Mouse (Mus musculus): ENCODE measurements around the gene Cript.

DNA sequence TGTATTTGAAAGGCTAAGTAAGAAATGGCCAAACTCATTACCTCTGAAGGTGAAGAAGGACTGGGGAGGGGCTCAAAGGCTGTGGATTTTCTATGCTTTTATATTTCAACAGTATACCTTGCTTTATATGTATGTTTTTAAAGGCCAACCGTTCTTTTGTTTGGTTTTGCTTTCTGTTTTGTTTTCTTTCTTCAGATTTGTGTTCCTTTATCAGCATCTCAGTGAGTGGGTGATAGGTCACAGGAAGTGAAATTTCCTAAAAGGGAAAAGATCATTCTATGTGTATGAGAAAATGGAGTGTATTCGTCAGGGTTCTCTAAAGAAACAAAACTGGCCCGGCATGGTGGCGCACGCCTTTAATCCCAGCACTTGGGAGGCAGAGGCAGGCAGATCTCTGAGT lies 58.3 kb downstream of the Cript start:
- no peak for TF ChIP-seq TCF12 (IDR thresholded peaks at IDR 0.05; ENCODE audit: low read depth, low read length)
- no peak for TF ChIP-seq CTCF (IDR thresholded peaks at IDR 0.05 in 2 of 3, conservative IDR thresholded peaks at IDR 0.05 in 1 of 3; ENCODE audit: control insufficient read depth in 1 of 3, insufficient read depth in 1 of 3, low read depth in 2 of 3, low read length in 3 of 3, poor library complexity in 1 of 3, severe bottlenecking in 1 of 3)
- TF ChIP-seq ETS1 (IDR thresholded peaks at IDR 0.05; ENCODE audit: low read depth, low read length) = no peak
- no peak for TF ChIP-seq POLR2A (IDR thresholded peaks at IDR 0.05; ENCODE audit: control insufficient read depth in 1 of 2, insufficient read depth in 1 of 2, low read depth in 1 of 2, low read length in 2 of 2, poor library complexity in 1 of 2)
- TF ChIP-seq GATA1 (IDR thresholded peaks at IDR 0.05; ENCODE audit: low read depth, low read length) = no peak
- TF ChIP-seq MAZ (IDR thresholded peaks at IDR 0.05; ENCODE audit: low read depth, low read length) = no peak
- TF ChIP-seq CHD2 (IDR thresholded peaks at IDR 0.05; ENCODE audit: low read length) = no peak
- no peak for TF ChIP-seq NELFE (IDR thresholded peaks at IDR 0.05; ENCODE audit: low read depth, low read length)
- no peak for TF ChIP-seq GABPA (IDR thresholded peaks at IDR 0.05; ENCODE audit: low read depth, low read length)
- TF ChIP-seq USF1 (IDR thresholded peaks at IDR 0.05; ENCODE audit: low read depth, low read length) = no peak
- no peak for TF ChIP-seq SMC3 (IDR thresholded peaks at IDR 0.05; ENCODE audit: low read depth, low read length)
